Comparison of ENCODE assay signal across 9 mouse cellular contexts in genomic region chr16:49798790-49799189, GRCm38 (mm10). TPM values are rescaled to one million over a fixed set of nuclear protein-coding genes. Genes with fewer than 3 reads are reported as not detected.
DNase-seq lines count a peak whose midpoint lies in the region; ATAC-seq and TF ChIP-seq lines count a peak whose summit lies in the region.
"Had no signal": no experiment of that assay in that cellular context is flagged by ENCODE, and none has a peak within 500 bp of the region (broad histone marks: within the 10 kb centered on the region; RNA-seq: fewer than 3 reads in every experiment).

No protein-coding gene starts in this region.

- peak; percentile 70 for TF ChIP-seq EP300 in liver, postnatal 0 days (IDR thresholded peaks at IDR 0.05; ENCODE audit: low read depth)

- DNase-seq in kidney, adult 11 months, result peak; percentile 13
- DNase-seq in kidney, adult 18-20 months, result no peak
- peak; percentile 66 for DNase-seq in CD4-positive, CD25-positive, alpha-beta regulatory T cell, adult 2 months (ENCODE audit: low read depth, low spot score)
- no peak for DNase-seq in liver, postnatal 0 days
- DNase-seq in urinary bladder, postnatal 25 days (ENCODE audit: low spot score), result no peak
- DNase-seq in cerebellum, adult 2 months, result no peak

- no peaks in the 10 kb centered on the region for H3K27me3 ChIP-seq in liver, postnatal 0 days (ENCODE audit: insufficient read depth, low read length)
- no peaks in the 10 kb centered on the region for H3K27me3 ChIP-seq in forebrain, embryonic 12.5 days
- H3K27me3 ChIP-seq in cerebellum, adult 2 months (ENCODE audit: control insufficient read depth, insufficient read depth, low read length), result no peaks in the 10 kb centered on the region
- H3K27me3 ChIP-seq: embryonic facial prominence, embryonic 15.5 days had no signal

- H3K9me3 ChIP-seq in liver, postnatal 0 days (ENCODE audit: low read length), result no peaks in the 10 kb centered on the region
- no peaks in the 10 kb centered on the region for H3K9me3 ChIP-seq in forebrain, embryonic 12.5 days
- H3K9me3 ChIP-seq: embryonic facial prominence, embryonic 15.5 days had no signal

- peak overlapping the region; percentile 98 for H3K27ac ChIP-seq in liver, postnatal 0 days (ENCODE audit: low read depth)
- no peak overlapping the region for H3K27ac ChIP-seq in forebrain, embryonic 12.5 days
- H3K27ac ChIP-seq in cerebellum, adult 2 months (ENCODE audit: insufficient read depth, low read length), result no peak overlapping the region
- H3K27ac ChIP-seq: embryonic facial prominence, embryonic 15.5 days had no signal

- H3K4me3 ChIP-seq in liver, postnatal 0 days (ENCODE audit: low read depth, low read length), result no peak overlapping the region
- no peak overlapping the region for H3K4me3 ChIP-seq in forebrain, embryonic 12.5 days (replicated peaks)
- no peak overlapping the region for H3K4me3 ChIP-seq in cerebellum, adult 2 months (replicated peaks; ENCODE audit: insufficient read depth, low read depth, low read length)
- H3K4me3 ChIP-seq: embryonic facial prominence, embryonic 15.5 days had no signal

- TF ChIP-seq POLR2A in cerebellum, adult 2 months (IDR thresholded peaks at IDR 0.05; ENCODE audit: borderline replicate concordance, insufficient read depth, low read length), result no peak

- no peaks in the 10 kb centered on the region for H3K36me3 ChIP-seq in liver, postnatal 0 days (replicated peaks; ENCODE audit: insufficient read depth, low read length)
- no peaks in the 10 kb centered on the region for H3K36me3 ChIP-seq in forebrain, embryonic 12.5 days (replicated peaks)
- H3K36me3 ChIP-seq: embryonic facial prominence, embryonic 15.5 days had no signal

- WGBS in liver, postnatal 0 days (ENCODE audit: insufficient replicate concordance), result 24% methylated on average over 6 of the region's 6 CpGs
- 92% methylated on average over 6 of the region's 6 CpGs for WGBS in forebrain, embryonic 12.5 days
- 89% methylated on average over 6 of the region's 6 CpGs for WGBS in cerebellum, adult 2 months

- peak; percentile 20; the same call in 1 of the 2 replicates for ATAC-seq in common myeloid progenitor, adult 5-6 weeks (replicated peaks; ENCODE audit: low read depth, poor library complexity, severe bottlenecking)
- no peak for ATAC-seq in liver, postnatal 0 days
- no peak for ATAC-seq in forebrain, embryonic 12.5 days (ENCODE audit: low FRiP score)

- peak overlapping the region; percentile 16; the same call in 1 of the 2 replicates for H3K9ac ChIP-seq in liver, postnatal 0 days (replicated peaks)
- no peak overlapping the region for H3K9ac ChIP-seq in forebrain, embryonic 12.5 days
- H3K9ac ChIP-seq: embryonic facial prominence, embryonic 15.5 days had no signal

- no peak for TF ChIP-seq CTCF in liver, postnatal 0 days (IDR thresholded peaks at IDR 0.05; ENCODE audit: low read depth)
- TF ChIP-seq CTCF in cerebellum, adult 2 months (IDR thresholded peaks at IDR 0.05; ENCODE audit: borderline replicate concordance, insufficient read depth, low read depth, low read length), result no peak

- H3K4me1 ChIP-seq in liver, postnatal 0 days (ENCODE audit: insufficient read depth), result peaks cover 66% of the 10 kb centered on the region
- H3K4me1 ChIP-seq in forebrain, embryonic 12.5 days, result peaks cover 2% of the 10 kb centered on the region
- no peaks in the 10 kb centered on the region for H3K4me1 ChIP-seq in cerebellum, adult 2 months (ENCODE audit: control insufficient read depth, insufficient read depth, low read length)

- no peak overlapping the region; the same call in 1 of the 2 replicates for H3K4me2 ChIP-seq in liver, postnatal 0 days (ENCODE audit: low read depth, low read length)
- no peak overlapping the region for H3K4me2 ChIP-seq in forebrain, embryonic 12.5 days
- H3K4me2 ChIP-seq: embryonic facial prominence, embryonic 15.5 days had no signal

RNA-seq across cellular contexts. Expression of gene Cd47, which starts 1.5 kb away (rescaled TPM):
- total RNA-seq in common myeloid progenitor, adult 5-6 weeks (2017), result 237 and 246 TPM in 2 replicates
- 285 and 286 TPM in 2 replicates for polyA plus RNA-seq in liver, postnatal 0 days (2015; fragmentation: Nextera tagmentation; extraction: Ambion mirVana)
- 61.0 and 61.4 TPM in 2 replicates for polyA plus RNA-seq in forebrain, embryonic 12.5 days (2016; fragmentation: Nextera tagmentation; extraction: Ambion mirVana)
- 123 and 133 TPM in 2 replicates for polyA plus RNA-seq in cerebellum, adult 2 months (2012; rRNA removed)

Comparison
In these comparisons a context has a peak if more than half of its experiments do, and no peak if none do; other contexts are left out.
1. DNase-seq: peak in kidney, adult 11 months (single experiment) and CD4-positive, CD25-positive, alpha-beta regulatory T cell, adult 2 months (single experiment); none in kidney, adult 18-20 months (single experiment), liver, postnatal 0 days (single experiment), urinary bladder, postnatal 25 days (single experiment) and cerebellum, adult 2 months (0 of 2).